ENCODE assay signal across 23 mouse cellular contexts in the genomic region with DNA sequence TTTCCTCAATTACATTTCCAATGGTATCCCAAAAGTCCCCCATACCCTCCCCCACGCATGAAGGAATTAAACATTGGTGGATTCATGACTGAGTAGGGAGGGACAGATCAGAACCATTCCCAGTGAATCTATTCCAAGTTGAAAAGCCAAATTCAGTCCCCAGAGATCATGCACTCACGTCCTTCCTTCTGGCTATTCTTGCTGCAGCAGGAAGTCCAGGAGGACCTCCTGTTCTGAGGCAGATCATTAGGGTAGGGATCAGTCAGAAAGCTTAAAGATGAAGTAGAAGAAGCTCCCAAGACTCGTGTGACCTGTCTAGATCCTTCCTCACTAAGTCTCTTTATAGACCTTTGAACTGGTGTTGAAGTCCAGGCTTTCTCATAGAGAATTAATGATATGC.
A peak's percentile ranks its signal among the peaks of the same experiment; 100 is the strongest.
DNase-seq lines count a peak whose midpoint lies in the region; ATAC-seq and TF ChIP-seq lines count a peak whose summit lies in the region.
"Had no signal": no experiment of that assay in that cellular context is flagged by ENCODE, and none has a peak within 500 bp of the region (broad histone marks: within the 10 kb centered on the region; RNA-seq: fewer than 3 reads in every experiment).

No protein-coding gene starts in this region.

- no peaks in the 10 kb centered on the region for H3K79me2 ChIP-seq in liver, adult 2 months (ENCODE audit: control insufficient read depth, insufficient read depth, low read length)

- H3K27ac ChIP-seq in heart, embryonic 10.5 days = no peak overlapping the region
- no peak overlapping the region for H3K27ac ChIP-seq in liver, adult 2 months (replicated peaks; ENCODE audit: insufficient read depth, low read depth, low read length)
- H3K27ac ChIP-seq in liver, embryonic 11.5 days (ENCODE audit: low read depth, low read length) = no peak overlapping the region
- H3K27ac ChIP-seq: embryonic facial prominence, embryonic 12.5 days; heart, embryonic 15.5 days; hindbrain, embryonic 13.5 days; limb, embryonic 13.5 days; liver, embryonic 14.5 days; stomach, embryonic 15.5 days had no signal

- no peak for TF ChIP-seq CTCF in liver, adult 2 months (IDR thresholded peaks at IDR 0.05; ENCODE audit: low read depth, low read length)

- no peaks in the 10 kb centered on the region for H3K9me3 ChIP-seq in heart, embryonic 10.5 days
- H3K9me3 ChIP-seq in liver, embryonic 11.5 days (ENCODE audit: control insufficient read depth, low read length) = no peaks in the 10 kb centered on the region
- H3K9me3 ChIP-seq: embryonic facial prominence, embryonic 12.5 days; heart, embryonic 15.5 days; hindbrain, embryonic 13.5 days; limb, embryonic 13.5 days; stomach, embryonic 15.5 days had no signal

- H3K9ac ChIP-seq in liver, adult 2 months (ENCODE audit: low read depth, low read length) = no peak overlapping the region
- H3K9ac ChIP-seq in liver, embryonic 11.5 days (ENCODE audit: low read depth, low read length) = no peak overlapping the region
- H3K9ac ChIP-seq: embryonic facial prominence, embryonic 12.5 days; forebrain, postnatal 0 days; heart, embryonic 15.5 days; hindbrain, embryonic 13.5 days; limb, embryonic 13.5 days; liver, embryonic 14.5 days; lung, embryonic 14.5 days; stomach, embryonic 15.5 days had no signal

- WGBS in heart, embryonic 10.5 days = 62% methylated on average over 3 of the region's 3 CpGs
- WGBS in liver, adult 2 months = 59% methylated on average over 3 of the region's 3 CpGs
- WGBS in liver, embryonic 11.5 days = 56% methylated on average over 3 of the region's 3 CpGs

- no peaks in the 10 kb centered on the region for H3K27me3 ChIP-seq in heart, embryonic 10.5 days (ENCODE audit: insufficient read depth, poor library complexity, severe bottlenecking)
- H3K27me3 ChIP-seq in liver, adult 2 months (ENCODE audit: control insufficient read depth, insufficient read depth, low read length) = no peaks in the 10 kb centered on the region
- H3K27me3 ChIP-seq in liver, embryonic 11.5 days (replicated peaks; ENCODE audit: control insufficient read depth, insufficient read depth, low read length) = no peaks in the 10 kb centered on the region
- H3K27me3 ChIP-seq: embryonic facial prominence, embryonic 12.5 days; heart, embryonic 15.5 days; hindbrain, embryonic 13.5 days; limb, embryonic 13.5 days; stomach, embryonic 15.5 days had no signal

- H3K36me3 ChIP-seq in heart, embryonic 10.5 days = no peaks in the 10 kb centered on the region
- no peaks in the 10 kb centered on the region for H3K36me3 ChIP-seq in liver, adult 2 months (ENCODE audit: control insufficient read depth, insufficient read depth, low read length)
- no peaks in the 10 kb centered on the region for H3K36me3 ChIP-seq in liver, embryonic 11.5 days (ENCODE audit: control insufficient read depth, insufficient read depth, low read length)
- H3K36me3 ChIP-seq: embryonic facial prominence, embryonic 12.5 days; heart, embryonic 15.5 days; hindbrain, embryonic 13.5 days; limb, embryonic 13.5 days; stomach, embryonic 15.5 days had no signal

- TF ChIP-seq POLR2A in liver, adult 2 months (IDR thresholded peaks at IDR 0.05; ENCODE audit: extremely low read depth, insufficient read depth, low read length) = no peak

- H3K4me3 ChIP-seq in heart, embryonic 10.5 days = no peak overlapping the region
- H3K4me3 ChIP-seq in liver, adult 2 months (ENCODE audit: insufficient read depth, low read depth, low read length) = no peak overlapping the region
- no peak overlapping the region for H3K4me3 ChIP-seq in liver, embryonic 11.5 days (ENCODE audit: low read depth, low read length)
- H3K4me3 ChIP-seq: embryonic facial prominence, embryonic 12.5 days; heart, embryonic 15.5 days; hindbrain, embryonic 13.5 days; limb, embryonic 13.5 days; stomach, embryonic 15.5 days had no signal

- no peaks in the 10 kb centered on the region for H3K4me1 ChIP-seq in heart, embryonic 10.5 days
- peaks cover 6% of the 10 kb centered on the region; the same call in 1 of the 2 replicates for H3K4me1 ChIP-seq in liver, adult 2 months (ENCODE audit: control insufficient read depth, insufficient read depth, low read length)
- no peaks in the 10 kb centered on the region for H3K4me1 ChIP-seq in liver, embryonic 11.5 days (replicated peaks; ENCODE audit: control insufficient read depth, insufficient read depth, low read length)
- H3K4me1 ChIP-seq: embryonic facial prominence, embryonic 12.5 days; heart, embryonic 15.5 days; hindbrain, embryonic 13.5 days; limb, embryonic 13.5 days; stomach, embryonic 15.5 days had no signal

- no peak overlapping the region for H3K4me2 ChIP-seq in liver, embryonic 11.5 days
- H3K4me2 ChIP-seq: embryonic facial prominence, embryonic 12.5 days; heart, embryonic 15.5 days; hindbrain, embryonic 13.5 days; limb, embryonic 13.5 days; lung, embryonic 14.5 days; stomach, embryonic 15.5 days had no signal

- ATAC-seq in liver, embryonic 11.5 days (replicated peaks; ENCODE audit: low FRiP score) = no peak
- ATAC-seq: activated CD4-positive, CD25-positive, alpha-beta regulatory T cell, adult 4 months; forebrain, postnatal 0 days had no signal

- peak; percentile 10 for DNase-seq in adrenal gland, adult 2 months
- no peak for DNase-seq in adrenal gland, postnatal 4 days (ENCODE audit: low spot score in 2 of 2)
- DNase-seq in heart, adult 18-20 months = peak; percentile 73 to 86
- DNase-seq in heart, embryonic 10.5 days (ENCODE audit: low spot score) = no peak
- DNase-seq in liver, adult 2 months (ENCODE audit: extremely low read depth, low read depth, low spot score) = peak; percentile 19
- DNase-seq in liver, embryonic 11.5 days (ENCODE audit: low spot score) = no peak
- DNase-seq in skeletal muscle tissue, adult 2 months (ENCODE audit: low read depth, low spot score) = peak; percentile 75
- DNase-seq in frontal cortex, postnatal 14 days (ENCODE audit: low spot score in 2 of 2) = no peak
- DNase-seq: cerebellum, adult 11-12 months; cerebellum, postnatal 10 days; forebrain, postnatal 0 days; layer of hippocampus, adult 9-11 months; lung, embryonic 14.5 days; lung, postnatal 36 days; right cerebral cortex, postnatal 4 days; thymus, postnatal 25 days had no signal

Comparison
In these comparisons a context has a peak if more than half of its experiments do, and no peak if none do; other contexts are left out.
1. DNase-seq: peak in adrenal gland, adult 2 months (single experiment), heart, adult 18-20 months (2 of 2), liver, adult 2 months (single experiment) and skeletal muscle tissue, adult 2 months (single experiment); none in adrenal gland, postnatal 4 days (0 of 2), heart, embryonic 10.5 days (single experiment), liver, embryonic 11.5 days (single experiment) and frontal cortex, postnatal 14 days (0 of 2).